18 mouse cellular contexts compared by ENCODE assay signal in the genomic region with DNA sequence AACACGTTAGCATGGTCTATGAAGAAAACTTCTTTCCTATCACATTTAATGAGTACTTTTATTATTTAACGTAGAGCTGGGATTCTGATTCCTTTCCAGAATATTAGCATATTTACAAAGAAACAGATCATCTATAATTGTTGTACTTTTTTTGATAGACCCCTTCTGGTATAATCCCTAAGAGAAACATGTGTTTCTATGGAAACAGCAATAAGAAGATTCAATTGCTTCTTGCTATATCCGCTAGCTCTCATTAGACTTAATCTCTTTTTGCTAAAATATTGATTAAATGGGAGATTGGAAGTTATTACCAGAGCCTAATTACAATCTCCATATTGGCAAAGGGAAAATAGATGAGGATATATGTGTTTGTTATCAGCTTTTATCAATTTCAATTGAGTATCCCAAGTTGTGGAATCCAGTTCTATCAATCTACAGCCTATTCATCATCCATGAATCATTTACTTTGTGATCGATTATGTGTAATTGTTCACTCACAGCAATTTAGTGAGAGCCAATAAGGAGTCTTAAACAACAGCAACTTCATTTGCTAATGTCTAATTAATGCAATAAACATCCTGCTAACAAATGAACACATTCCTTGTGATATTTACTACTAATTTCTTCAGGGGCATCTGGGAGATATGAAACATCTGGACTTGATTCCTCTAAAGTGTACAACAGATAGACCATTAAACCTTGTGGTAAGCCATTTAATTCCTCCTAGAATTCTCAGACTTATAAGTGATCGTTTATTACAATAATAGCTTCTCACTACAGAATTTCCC.
DNase-seq lines count a peak whose midpoint lies in the region; ATAC-seq lines count a peak whose summit lies in the region.
"Had no signal": no experiment of that assay in that cellular context is flagged by ENCODE, and none has a peak within 500 bp of the region (broad histone marks: within the 10 kb centered on the region; RNA-seq: fewer than 3 reads in every experiment).

No protein-coding gene starts in this region.

- no peak for DNase-seq in hindbrain, embryonic 14.5 days (ENCODE audit: low spot score)
- no peak for DNase-seq in hindbrain, embryonic 10.5 days (ENCODE audit: low spot score)
- no peak for DNase-seq in neural tube, embryonic 10.5 days (ENCODE audit: extremely low spot score, low spot score)
- DNase-seq in adrenal gland, postnatal 36 days, result no peak
- DNase-seq: adrenal gland, adult 2 months; adrenal gland, postnatal 10 days; adrenal gland, postnatal 25 days; cerebellum, adult 11-12 months; cerebellum, adult 2 months; cerebellum, adult 9-10 months; cerebellum, postnatal 10 days; cerebellum, postnatal 25 days had no signal

- H3K9ac ChIP-seq in hindbrain, embryonic 14.5 days, result no peak overlapping the region
- H3K9ac ChIP-seq in neural tube, embryonic 13.5 days, result no peak overlapping the region
- H3K9ac ChIP-seq in neural tube, embryonic 15.5 days (replicated peaks), result no peak overlapping the region
- H3K9ac ChIP-seq: embryonic facial prominence, embryonic 12.5 days; forebrain, embryonic 13.5 days; forebrain, embryonic 15.5 days had no signal

- H3K27ac ChIP-seq in hindbrain, embryonic 14.5 days, result no peak overlapping the region
- no peak overlapping the region for H3K27ac ChIP-seq in hindbrain, embryonic 10.5 days
- H3K27ac ChIP-seq in neural tube, embryonic 13.5 days (replicated peaks), result no peak overlapping the region
- H3K27ac ChIP-seq in neural tube, embryonic 15.5 days (replicated peaks), result no peak overlapping the region
- H3K27ac ChIP-seq: embryonic facial prominence, embryonic 10.5 days; embryonic facial prominence, embryonic 12.5 days; forebrain, embryonic 13.5 days; forebrain, embryonic 15.5 days had no signal

- H3K36me3 ChIP-seq in hindbrain, embryonic 14.5 days (replicated peaks; ENCODE audit: control insufficient read depth, insufficient read depth), result no peaks in the 10 kb centered on the region
- H3K36me3 ChIP-seq in hindbrain, embryonic 10.5 days, result no peaks in the 10 kb centered on the region
- no peaks in the 10 kb centered on the region for H3K36me3 ChIP-seq in neural tube, embryonic 13.5 days
- H3K36me3 ChIP-seq in neural tube, embryonic 15.5 days, result no peaks in the 10 kb centered on the region
- H3K36me3 ChIP-seq: embryonic facial prominence, embryonic 10.5 days; embryonic facial prominence, embryonic 12.5 days; forebrain, embryonic 15.5 days had no signal

- H3K4me3 ChIP-seq in hindbrain, embryonic 14.5 days (replicated peaks; ENCODE audit: low read length), result no peak overlapping the region
- no peak overlapping the region for H3K4me3 ChIP-seq in hindbrain, embryonic 10.5 days
- no peak overlapping the region for H3K4me3 ChIP-seq in neural tube, embryonic 13.5 days
- H3K4me3 ChIP-seq in neural tube, embryonic 15.5 days (replicated peaks), result no peak overlapping the region
- H3K4me3 ChIP-seq: embryonic facial prominence, embryonic 10.5 days; embryonic facial prominence, embryonic 12.5 days; forebrain, embryonic 13.5 days; forebrain, embryonic 15.5 days had no signal

- WGBS in hindbrain, embryonic 14.5 days, result 68% methylated on average over 5 of the region's 5 CpGs
- WGBS in hindbrain, embryonic 10.5 days, result 91% methylated on average over 5 of the region's 5 CpGs
- 52% methylated on average over 5 of the region's 5 CpGs for WGBS in neural tube, embryonic 13.5 days
- 48% methylated on average over 5 of the region's 5 CpGs for WGBS in neural tube, embryonic 15.5 days

- no peak overlapping the region for H3K4me2 ChIP-seq in hindbrain, embryonic 14.5 days (replicated peaks)
- no peak overlapping the region for H3K4me2 ChIP-seq in neural tube, embryonic 13.5 days
- H3K4me2 ChIP-seq in neural tube, embryonic 15.5 days, result no peak overlapping the region
- H3K4me2 ChIP-seq: embryonic facial prominence, embryonic 12.5 days; forebrain, embryonic 13.5 days; forebrain, embryonic 15.5 days had no signal

- no peaks in the 10 kb centered on the region for H3K4me1 ChIP-seq in hindbrain, embryonic 14.5 days (replicated peaks; ENCODE audit: control insufficient read depth, insufficient read depth, low read length)
- no peaks in the 10 kb centered on the region for H3K4me1 ChIP-seq in hindbrain, embryonic 10.5 days (replicated peaks)
- H3K4me1 ChIP-seq in neural tube, embryonic 13.5 days (replicated peaks), result no peaks in the 10 kb centered on the region
- no peaks in the 10 kb centered on the region for H3K4me1 ChIP-seq in neural tube, embryonic 15.5 days
- H3K4me1 ChIP-seq: embryonic facial prominence, embryonic 10.5 days; embryonic facial prominence, embryonic 12.5 days; forebrain, embryonic 13.5 days; forebrain, embryonic 15.5 days had no signal

- no peaks in the 10 kb centered on the region for H3K27me3 ChIP-seq in hindbrain, embryonic 14.5 days (ENCODE audit: control insufficient read depth, insufficient read depth, low read length)
- no peaks in the 10 kb centered on the region for H3K27me3 ChIP-seq in hindbrain, embryonic 10.5 days (ENCODE audit: insufficient read depth, poor library complexity, severe bottlenecking)
- no peaks in the 10 kb centered on the region for H3K27me3 ChIP-seq in neural tube, embryonic 13.5 days
- H3K27me3 ChIP-seq in neural tube, embryonic 15.5 days (replicated peaks), result no peaks in the 10 kb centered on the region
- H3K27me3 ChIP-seq: embryonic facial prominence, embryonic 12.5 days; forebrain, embryonic 13.5 days; forebrain, embryonic 15.5 days had no signal

- ATAC-seq in hindbrain, embryonic 14.5 days (ENCODE audit: low FRiP score), result 0 out of 2 replicates have a peak, but pooled peaks have one; percentile 48
- ATAC-seq in neural tube, embryonic 13.5 days (ENCODE audit: low read depth), result peak; percentile 88
- ATAC-seq in neural tube, embryonic 15.5 days (ENCODE audit: low FRiP score), result peak; percentile 86
- ATAC-seq: forebrain, embryonic 13.5 days; forebrain, embryonic 15.5 days had no signal

- no peaks in the 10 kb centered on the region for H3K9me3 ChIP-seq in hindbrain, embryonic 14.5 days (ENCODE audit: control insufficient read depth, low read length)
- no peaks in the 10 kb centered on the region for H3K9me3 ChIP-seq in hindbrain, embryonic 10.5 days
- H3K9me3 ChIP-seq in neural tube, embryonic 13.5 days, result no peaks in the 10 kb centered on the region
- no peaks in the 10 kb centered on the region for H3K9me3 ChIP-seq in neural tube, embryonic 15.5 days (replicated peaks)
- H3K9me3 ChIP-seq: embryonic facial prominence, embryonic 10.5 days; embryonic facial prominence, embryonic 12.5 days; forebrain, embryonic 13.5 days; forebrain, embryonic 15.5 days had no signal
